Mouse (Mus musculus) heart, postnatal 0 days (tissue): ENCODE data around the gene Tpsg1.

ENCODE experiments used
- CTCF ChIP-seq: IDR thresholded peaks from 2 replicates; pipeline ENCODE4 v1.5.1; 2016; ENCODE audit warnings: antibody characterized with exemption, control low read depth, low read depth
- EP300 ChIP-seq: IDR thresholded peaks from 2 replicates; pipeline ENCODE4 v1.6.1; 2016; ENCODE audit warnings: antibody characterized with exemption, low read depth

DNA sequence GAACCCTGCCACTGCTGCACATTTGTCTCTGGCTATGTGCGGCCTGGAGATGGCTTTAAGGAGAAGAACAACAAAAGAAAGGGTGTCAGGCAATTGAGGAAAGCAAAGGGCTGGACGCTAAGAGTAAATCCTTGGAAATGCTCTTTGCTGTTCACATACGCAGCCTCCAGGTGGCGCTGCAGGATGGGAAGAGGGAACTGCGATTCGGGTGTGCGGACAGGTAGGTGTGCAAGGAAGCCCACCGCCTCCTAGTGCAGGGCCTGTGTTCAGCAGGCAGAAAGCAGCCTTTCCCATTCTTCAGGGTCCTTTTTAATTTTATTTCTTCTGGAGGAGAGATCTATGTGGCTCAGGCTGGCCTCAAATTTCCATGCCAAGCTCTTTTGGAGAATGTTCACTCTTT is 35.1 kb upstream of the Tpsg1 start:
- TF ChIP-seq CTCF (peak; percentile 92), EP300 (no peak)
